39 mouse cellular contexts compared by ENCODE assay signal in genomic region chr1:74848946-74849345, GRCm38 (mm10). TPM values are rescaled to one million over a fixed set of nuclear protein-coding genes. Genes with fewer than 3 reads are reported as not detected.
"Had no signal": no experiment of that assay in that cellular context is flagged by ENCODE, and none has a peak within 500 bp of the region (broad histone marks: within the 10 kb centered on the region; RNA-seq: fewer than 3 reads in every experiment).

No protein-coding gene starts in this region.

- H3K9ac ChIP-seq: heart, embryonic 12.5 days; hindbrain, embryonic 12.5 days; hindbrain, embryonic 14.5 days; intestine, embryonic 15.5 days; limb, embryonic 12.5 days; liver, embryonic 13.5 days had no signal

- H3K27ac ChIP-seq: gastrocnemius, adult 2 months; heart, embryonic 10.5 days; hindbrain, embryonic 10.5 days; hindbrain, embryonic 12.5 days; hindbrain, embryonic 14.5 days; intestine, embryonic 15.5 days; limb, embryonic 10.5 days; limb, embryonic 12.5 days; liver, embryonic 13.5 days had no signal

- H3K36me3 ChIP-seq: heart, embryonic 10.5 days; heart, embryonic 12.5 days; hindbrain, embryonic 10.5 days; hindbrain, embryonic 12.5 days; intestine, embryonic 15.5 days; limb, embryonic 10.5 days; limb, embryonic 12.5 days; liver, embryonic 13.5 days had no signal

- ATAC-seq: hindbrain, embryonic 16.5 days; inflammation-experienced regulatory T-cells, adult 6 months; intestine, embryonic 15.5 days; intestine, postnatal 0 days had no signal

- H3K9me3 ChIP-seq: heart, embryonic 10.5 days; heart, embryonic 12.5 days; hindbrain, embryonic 10.5 days; hindbrain, embryonic 12.5 days; intestine, embryonic 15.5 days; limb, embryonic 10.5 days; limb, embryonic 12.5 days; liver, embryonic 13.5 days had no signal

- H3K4me1 ChIP-seq: heart, embryonic 10.5 days; heart, embryonic 12.5 days; intestine, embryonic 15.5 days; liver, embryonic 13.5 days had no signal

- H3K4me2 ChIP-seq: heart, embryonic 12.5 days; hindbrain, embryonic 12.5 days; hindbrain, embryonic 14.5 days; intestine, embryonic 15.5 days; limb, embryonic 12.5 days; liver, embryonic 11.5 days; liver, embryonic 13.5 days had no signal

- H3K4me3 ChIP-seq: gastrocnemius, adult 2 months; heart, embryonic 10.5 days; heart, embryonic 12.5 days; hindbrain, embryonic 10.5 days; hindbrain, embryonic 12.5 days; intestine, embryonic 15.5 days; limb, embryonic 10.5 days; limb, embryonic 12.5 days; liver, embryonic 13.5 days had no signal

- DNase-seq: gastrocnemius, adult 2 months; gastrocnemius, postnatal 10 days; gastrocnemius, postnatal 25 days; heart, adult 18-20 months; heart, postnatal 10 days; heart, postnatal 4 days; kidney, adult 18-20 months; kidney, adult 8-10 months; kidney, postnatal 10 days; kidney, postnatal 25 days; kidney, postnatal 4 days; layer of hippocampus, adult 9-11 months; liver; liver, embryonic 13.5 days had no signal

RNA-seq across cellular contexts. Expression of gene Cdk5r2, which starts 5.8 kb away (rescaled TPM):
- total RNA-seq: gastrocnemius, adult 2 months; gastrocnemius, postnatal 25 days; granulocyte monocyte progenitor cell, adult 5-6 weeks; heart, adult 18-20 months; heart, postnatal 25 days; heart, postnatal 4 days had no signal
- polyA plus RNA-seq: heart, embryonic 10.5 days; heart, embryonic 12.5 days; heart, embryonic 16.5 days; inflammation-experienced regulatory T-cells, adult 6 months; kidney, embryonic 14.5 days; kidney, embryonic 16.5 days; limb, embryonic 10.5 days; limb, embryonic 12.5 days; liver, embryonic 13.5 days had no signal

RNA-seq across cellular contexts. Expression of gene Fev, which starts 36.3 kb away (rescaled TPM):
- total RNA-seq: gastrocnemius, adult 2 months; gastrocnemius, postnatal 10 days; gastrocnemius, postnatal 25 days; gastrocnemius, postnatal 4 days; granulocyte monocyte progenitor cell, adult 5-6 weeks; heart, adult 18-20 months; heart, adult 8-10 months; heart, postnatal 25 days; heart, postnatal 4 days; layer of hippocampus, adult 8-10 months; layer of hippocampus, postnatal 14 days; left cerebral cortex, postnatal 14 days had no signal
- polyA plus RNA-seq: frontal cortex, adult 2 months; inflammation-experienced regulatory T-cells, adult 6 months; limb, embryonic 10.5 days had no signal

RNA-seq across cellular contexts. Expression of gene Cryba2, which starts 44.0 kb away (rescaled TPM):
- total RNA-seq: gastrocnemius, adult 2 months; gastrocnemius, postnatal 10 days; gastrocnemius, postnatal 25 days; gastrocnemius, postnatal 4 days; granulocyte monocyte progenitor cell, adult 5-6 weeks; heart, adult 18-20 months; heart, adult 8-10 months; heart, postnatal 10 days; heart, postnatal 25 days; heart, postnatal 4 days had no signal
- polyA plus RNA-seq: heart, embryonic 10.5 days; heart, embryonic 12.5 days; heart, embryonic 14.5 days; heart, embryonic 16.5 days; hindbrain, embryonic 10.5 days; inflammation-experienced regulatory T-cells, adult 6 months; kidney, embryonic 14.5 days; kidney, embryonic 16.5 days; limb, embryonic 10.5 days; limb, embryonic 12.5 days; limb, embryonic 14.5 days; liver, embryonic 11.5 days; liver, embryonic 13.5 days had no signal

RNA-seq across cellular contexts. Expression of gene Wnt10a, which starts 57.6 kb away (rescaled TPM):
- total RNA-seq: gastrocnemius, postnatal 25 days; granulocyte monocyte progenitor cell, adult 5-6 weeks; heart, adult 18-20 months; heart, adult 8-10 months; heart, postnatal 10 days; heart, postnatal 25 days; heart, postnatal 4 days had no signal
- polyA plus RNA-seq: heart, embryonic 14.5 days; intestine, postnatal 0 days; liver, embryonic 13.5 days had no signal
